Mouse (Mus musculus) kidney, embryonic 15.5 days (tissue): ENCODE results near the gene Fam178b. TPM values are rescaled to one million over a fixed set of nuclear protein-coding genes. Genes with fewer than 3 reads are reported as not detected.
A peak's percentile ranks its signal among the peaks of the same experiment; 100 is the strongest.

Experiments
- ATAC-seq: fragments of 200-750 bp; cut with Nextera tagmentation; replicated peaks from 2 replicates; pipeline ENCODE4 v1.8.0; 2017; ENCODE audit warnings: moderate TSS enrichment; ENCODE audit not compliant: low FRiP score
- H3K27ac ChIP-seq: fragments of 300-500 bp; sonication (generic); 2 replicates; pipeline ENCODE4 v1.5.1; 2015; ENCODE audit warnings: mild to moderate bottlenecking, inconsistent platforms
- H3K27me3 ChIP-seq: fragments of 300-500 bp; sonication (generic); 2 replicates; pipeline ENCODE4 v1.6.1; 2015; ENCODE audit warnings: inconsistent platforms
- H3K36me3 ChIP-seq: fragments of 300-500 bp; sonication (generic); 2 replicates; pipeline ENCODE4 v1.6.1; 2015; ENCODE audit warnings: inconsistent platforms
- H3K4me1 ChIP-seq: fragments of 300-500 bp; sonication (generic); 2 replicates; pipeline ENCODE4 v1.6.1; 2015; ENCODE audit warnings: inconsistent platforms
- H3K4me2 ChIP-seq: fragments of 300-500 bp; sonication (generic); 2 replicates; pipeline ENCODE4 v1.6.1; 2015; ENCODE audit warnings: moderate library complexity, mild to moderate bottlenecking, inconsistent platforms
- H3K4me3 ChIP-seq: fragments of 300-500 bp; sonication (generic); replicated peaks from 2 replicates; pipeline ENCODE4 v1.5.1; 2015; ENCODE audit warnings: mild to moderate bottlenecking, inconsistent platforms
- H3K9ac ChIP-seq: fragments of 300-500 bp; sonication (generic); 2 replicates; pipeline ENCODE4 v1.6.1; 2015; ENCODE audit warnings: mild to moderate bottlenecking, inconsistent platforms
- H3K9me3 ChIP-seq: fragments of 300-500 bp; sonication (generic); replicated peaks from 2 replicates; pipeline ENCODE4 v1.6.1; 2016; ENCODE audit warnings: inconsistent platforms
- WGBS: fragments of 180-500 bp; shearing (Covaris S2); methylation state at CpG from one replicate; pipeline ENCODE4 v1.1.7; 2015; ENCODE audit warnings: mixed read lengths; 5-methylcytosine and 5-hydroxymethylcytosine counted together
- polyA plus RNA-seq: library from polyadenylated mRNA; unstranded; fragments of >200 nt; fragmentation: Nextera tagmentation; extraction: Ambion mirVana; gene quantifications from 2 replicates; pipeline ENCODE4 v1.2.1, GENCODE M21; 2015

Fam178b gene
- polyA plus RNA-seq, 1 experiment from 2014 or later, result 1.3 TPM

- Histone ChIP-seq H3K9ac (no peak overlapping the region), H3K4me3 (no peak overlapping the region), H3K4me1 (peaks cover 29% of the 10 kb centered on the region), H3K36me3 (no peaks in the 10 kb centered on the region), H3K27me3 (no peaks in the 10 kb centered on the region), H3K27ac (peak overlapping the region; percentile 85), H3K4me2 (no peak overlapping the region), H3K9me3 (no peaks in the 10 kb centered on the region)
- WGBS, result 64% methylated on average over 10 of the region's 10 CpGs
- ATAC-seq, result peak; percentile 57; the same call in 1 of the 2 replicates
Measured at GRCm38 (mm10) chr1:36595167-36595931, 87.6 kb downstream of the Fam178b start.

- Histone ChIP-seq H3K36me3 (no peaks in the 10 kb centered on the region), H3K27ac (no peak overlapping the region), H3K9ac (no peak overlapping the region), H3K4me1 (peaks cover 51% of the 10 kb centered on the region), H3K4me2 (no peak overlapping the region), H3K9me3 (no peaks in the 10 kb centered on the region), H3K27me3 (no peaks in the 10 kb centered on the region), H3K4me3 (no peak overlapping the region)
- WGBS, result 24% methylated on average over 1 of the region's 1 CpGs
- no peak for ATAC-seq
Measured at GRCm38 (mm10) chr1:36593099-36593498, 89.9 kb downstream of the Fam178b start.

GRCm38 (mm10) chr1:36591408-36591807 lies 91.6 kb downstream of the Fam178b start:
- no peak overlapping the region for H3K9ac ChIP-seq
- no peak overlapping the region for H3K27ac ChIP-seq
- 40% methylated on average over 2 of the region's 2 CpGs for WGBS
- H3K9me3 ChIP-seq, result no peaks in the 10 kb centered on the region
- H3K4me3 ChIP-seq, result no peak overlapping the region
- no peaks in the 10 kb centered on the region for H3K36me3 ChIP-seq
- H3K27me3 ChIP-seq, result no peaks in the 10 kb centered on the region
- H3K4me1 ChIP-seq, result peaks cover 57% of the 10 kb centered on the region
- no peak overlapping the region for H3K4me2 ChIP-seq
- no peak for ATAC-seq

GRCm38 (mm10) chr1:36590664-36591063 lies 92.3 kb downstream of the Fam178b start:
- no peak overlapping the region for H3K9ac ChIP-seq
- H3K27ac ChIP-seq, result no peak overlapping the region
- no peaks in the 10 kb centered on the region for H3K9me3 ChIP-seq
- no peak overlapping the region for H3K4me2 ChIP-seq
- no peaks in the 10 kb centered on the region for H3K36me3 ChIP-seq
- H3K4me1 ChIP-seq, result peaks cover 56% of the 10 kb centered on the region
- ATAC-seq, result no peak
- 67% methylated on average over 9 of the region's 9 CpGs for WGBS
- H3K27me3 ChIP-seq, result no peaks in the 10 kb centered on the region
- H3K4me3 ChIP-seq, result no peak overlapping the region

- Histone ChIP-seq H3K4me1 (peaks cover 54% of the 10 kb centered on the region), H3K4me2 (no peak overlapping the region), H3K27me3 (no peaks in the 10 kb centered on the region), H3K4me3 (no peak overlapping the region), H3K9me3 (no peaks in the 10 kb centered on the region), H3K36me3 (no peaks in the 10 kb centered on the region), H3K9ac (no peak overlapping the region), H3K27ac (peak overlapping the region; percentile 81)
- WGBS, result 57% methylated on average over 6 of the region's 6 CpGs
- ATAC-seq, result peak; percentile 15; the same call in 1 of the 2 replicates
Measured at GRCm38 (mm10) chr1:36589486-36589885, 93.5 kb downstream of the Fam178b start.

- WGBS, result 62% methylated on average over 13 of the region's 13 CpGs
- ATAC-seq, result peak; percentile 61
Measured at GRCm38 (mm10) chr1:36588476-36589450, 94.2 kb downstream of the Fam178b start.

GRCm38 (mm10) chr1:36587860-36588259 lies 95.1 kb downstream of the Fam178b start:
- peak overlapping the region; percentile 81; the same call in 1 of the 2 replicates for H3K27ac ChIP-seq
- H3K4me2 ChIP-seq, result no peak overlapping the region
- H3K4me1 ChIP-seq, result peaks cover 64% of the 10 kb centered on the region
- H3K27me3 ChIP-seq, result no peaks in the 10 kb centered on the region
- H3K9me3 ChIP-seq, result no peaks in the 10 kb centered on the region
- H3K9ac ChIP-seq, result no peak overlapping the region
- no peaks in the 10 kb centered on the region for H3K36me3 ChIP-seq
- no peak overlapping the region for H3K4me3 ChIP-seq
- no peak for ATAC-seq
- WGBS, result 91% methylated on average over 6 of the region's 6 CpGs

More at GRCm38 (mm10) chr1:36588476-36589450, 94.2 kb downstream of the Fam178b start:
- Histone ChIP-seq H3K9ac (0 out of 2 replicates have a peak overlapping the region, but pooled peaks have one; percentile 5), H3K4me3 (no peak overlapping the region), H3K27me3 (no peaks in the 10 kb centered on the region), H3K4me1 (peaks cover 61% of the 10 kb centered on the region), H3K9me3 (no peaks in the 10 kb centered on the region), H3K4me2 (no peak overlapping the region), H3K36me3 (no peaks in the 10 kb centered on the region), H3K27ac (peak overlapping the region; percentile 81)

- WGBS, result 19% methylated on average over 4 of the region's 4 CpGs
- no peaks in the 10 kb centered on the region for H3K36me3 ChIP-seq
- peaks cover 69% of the 10 kb centered on the region for H3K4me1 ChIP-seq
- no peak overlapping the region for H3K27ac ChIP-seq
- no peak overlapping the region for H3K4me2 ChIP-seq
- H3K27me3 ChIP-seq, result no peaks in the 10 kb centered on the region
- no peak overlapping the region for H3K4me3 ChIP-seq
- no peaks in the 10 kb centered on the region for H3K9me3 ChIP-seq
- ATAC-seq, result no peak
- no peak overlapping the region for H3K9ac ChIP-seq
Measured at GRCm38 (mm10) chr1:36586288-36586687, 96.7 kb downstream of the Fam178b start.

- Histone ChIP-seq H3K9me3 (no peaks in the 10 kb centered on the region), H3K9ac (no peak overlapping the region), H3K4me1 (peaks cover 72% of the 10 kb centered on the region), H3K4me2 (no peak overlapping the region), H3K27me3 (no peaks in the 10 kb centered on the region), H3K4me3 (no peak overlapping the region), H3K36me3 (no peaks in the 10 kb centered on the region), H3K27ac (no peak overlapping the region)
- ATAC-seq, result no peak
- WGBS, result 72% methylated on average over 8 of the region's 8 CpGs
Measured at GRCm38 (mm10) chr1:36583408-36584116, 99.4 kb downstream of the Fam178b start.

- 71% methylated on average over 8 of the region's 8 CpGs for WGBS
Measured at GRCm38 (mm10) chr1:36582211-36582610, 100.8 kb downstream of the Fam178b start.

GRCm38 (mm10) chr1:36581260-36581659 lies 101.7 kb downstream of the Fam178b start:
- Histone ChIP-seq H3K27ac (peak overlapping the region; percentile 95), H3K36me3 (no peaks in the 10 kb centered on the region), H3K9ac (no peak overlapping the region), H3K4me1 (peaks cover 78% of the 10 kb centered on the region), H3K9me3 (no peaks in the 10 kb centered on the region), H3K27me3 (no peaks in the 10 kb centered on the region), H3K4me2 (no peak overlapping the region), H3K4me3 (no peak overlapping the region)
- ATAC-seq, result no peak
- WGBS, result 72% methylated on average over 5 of the region's 5 CpGs

More at GRCm38 (mm10) chr1:36582211-36582610, 100.8 kb downstream of the Fam178b start:
- H3K27me3 ChIP-seq, result no peaks in the 10 kb centered on the region
- no peak for ATAC-seq
- no peak overlapping the region for H3K4me3 ChIP-seq
- H3K4me2 ChIP-seq, result no peak overlapping the region
- H3K27ac ChIP-seq, result no peak overlapping the region
- H3K9ac ChIP-seq, result no peak overlapping the region
- peaks cover 75% of the 10 kb centered on the region for H3K4me1 ChIP-seq
- no peaks in the 10 kb centered on the region for H3K36me3 ChIP-seq
- no peaks in the 10 kb centered on the region for H3K9me3 ChIP-seq
